Mouse (Mus musculus) forebrain, embryonic 10.5 days (tissue): ENCODE results near the gene Itga8. TPM values are rescaled to one million over a fixed set of nuclear protein-coding genes. Genes with fewer than 3 reads are reported as not detected.

Experiments
- DNase-seq: peaks from one replicate; pipeline ENCODE4 v3.0.0-alpha.2; 2017; ENCODE audit warnings: low spot score; ENCODE audit errors: extremely low spot score
- H3K27ac ChIP-seq: fragments of 300-500 bp; sonication (generic); 2 replicates; pipeline ENCODE4 v1.5.1; 2016; ENCODE audit warnings: mild to moderate bottlenecking
- H3K27me3 ChIP-seq: fragments of 300-500 bp; sonication (generic); 2 replicates; pipeline ENCODE4 v1.6.1; 2016; ENCODE audit warnings: mild to moderate bottlenecking; ENCODE audit not compliant: poor library complexity, severe bottlenecking
- H3K36me3 ChIP-seq: fragments of 300-500 bp; sonication (generic); replicated peaks from 2 replicates; pipeline ENCODE4 v1.6.1; 2016; ENCODE audit warnings: mild to moderate bottlenecking, moderate library complexity
- H3K4me1 ChIP-seq: fragments of 300-500 bp; sonication (generic); 2 replicates; pipeline ENCODE4 v1.6.1; 2016
- H3K4me3 ChIP-seq: fragments of 300-500 bp; sonication (generic); 2 replicates; pipeline ENCODE4 v1.5.1; 2016; ENCODE audit warnings: mild to moderate bottlenecking, moderate library complexity
- H3K9me3 ChIP-seq: fragments of 300-500 bp; sonication (generic); 2 replicates; pipeline ENCODE4 v1.6.1; 2016; ENCODE audit warnings: mild to moderate bottlenecking, moderate library complexity
- whole genome bisulfite sequencing: fragments of 180-500 bp; shearing (Covaris S2); methylation state at CpG from one replicate; pipeline ENCODE4 v1.1.7; 2016; 5-methylcytosine and 5-hydroxymethylcytosine counted together
- polyA plus RNA-seq: library from polyadenylated mRNA; unstranded; fragments of >200 nt; fragmentation: Nextera tagmentation; extraction: Ambion mirVana; gene quantifications from 2 replicates; pipeline ENCODE4 v1.2.1, GENCODE M21; 2016

Itga8 gene
- polyA plus RNA-seq, 1 experiment from 2014 or later: 8.2 TPM

GRCm38 (mm10) chr2:12170221-12170620, 131.5 kb downstream of the Itga8 start:
- Histone ChIP-seq H3K27ac (no peak overlapping the region), H3K4me3 (no peak overlapping the region), H3K9me3 (no peaks in the 10 kb centered on the region), H3K36me3 (no peaks in the 10 kb centered on the region; the same call in 1 of the 2 replicates), H3K4me1 (no peaks in the 10 kb centered on the region), H3K27me3 (no peaks in the 10 kb centered on the region)
- DNase-seq: no peak

GRCm38 (mm10) chr2:12160486-12160885, 141.2 kb downstream of the Itga8 start:
- no peaks in the 10 kb centered on the region for H3K4me1 ChIP-seq
- no peaks in the 10 kb centered on the region for H3K9me3 ChIP-seq
- no peaks in the 10 kb centered on the region for H3K36me3 ChIP-seq
- H3K27me3 ChIP-seq: no peaks in the 10 kb centered on the region
- H3K4me3 ChIP-seq: no peak overlapping the region
- WGBS: 83% methylated on average over 3 of the region's 3 CpGs
- no peak overlapping the region for H3K27ac ChIP-seq
- DNase-seq: no peak

- Histone ChIP-seq H3K4me3 (no peak overlapping the region), H3K9me3 (no peaks in the 10 kb centered on the region), H3K27me3 (no peaks in the 10 kb centered on the region), H3K4me1 (no peaks in the 10 kb centered on the region), H3K36me3 (no peaks in the 10 kb centered on the region), H3K27ac (no peak overlapping the region)
- 67% methylated on average over 1 of the region's 1 CpGs for WGBS
- DNase-seq: no peak
These were observed 144.7 kb downstream of the Itga8 start for GRCm38 (mm10) chr2:12157001-12157400.

GRCm38 (mm10) chr2:12156401-12156800, 145.3 kb downstream of the Itga8 start:
- 80% methylated on average over 3 of the region's 3 CpGs for WGBS
- no peak for DNase-seq
- Histone ChIP-seq H3K36me3 (no peaks in the 10 kb centered on the region), H3K27me3 (no peaks in the 10 kb centered on the region), H3K9me3 (no peaks in the 10 kb centered on the region), H3K4me1 (no peaks in the 10 kb centered on the region), H3K27ac (no peak overlapping the region), H3K4me3 (no peak overlapping the region)

GRCm38 (mm10) chr2:12154676-12155075, 147.0 kb downstream of the Itga8 start:
- Histone ChIP-seq H3K9me3 (no peaks in the 10 kb centered on the region), H3K27ac (no peak overlapping the region), H3K27me3 (no peaks in the 10 kb centered on the region), H3K4me3 (no peak overlapping the region), H3K4me1 (no peaks in the 10 kb centered on the region), H3K36me3 (no peaks in the 10 kb centered on the region)
- no peak for DNase-seq
- 91% methylated on average over 6 of the region's 6 CpGs for WGBS

GRCm38 (mm10) chr2:12153551-12153950, 148.2 kb downstream of the Itga8 start:
- no peaks in the 10 kb centered on the region for H3K9me3 ChIP-seq
- H3K36me3 ChIP-seq: no peaks in the 10 kb centered on the region
- WGBS: 91% methylated on average over 1 of the region's 1 CpGs
- H3K27ac ChIP-seq: no peak overlapping the region
- no peak overlapping the region for H3K4me3 ChIP-seq
- no peaks in the 10 kb centered on the region for H3K27me3 ChIP-seq
- no peak for DNase-seq
- H3K4me1 ChIP-seq: no peaks in the 10 kb centered on the region

GRCm38 (mm10) chr2:12147902-12148301, 153.8 kb downstream of the Itga8 start:
- Histone ChIP-seq H3K4me3 (no peak overlapping the region), H3K9me3 (no peaks in the 10 kb centered on the region), H3K36me3 (no peaks in the 10 kb centered on the region), H3K27ac (no peak overlapping the region), H3K27me3 (no peaks in the 10 kb centered on the region), H3K4me1 (no peaks in the 10 kb centered on the region)
- no peak for DNase-seq
- 76% methylated on average over 2 of the region's 2 CpGs for WGBS

GRCm38 (mm10) chr2:12146612-12147011, 155.1 kb downstream of the Itga8 start:
- no peaks in the 10 kb centered on the region for H3K36me3 ChIP-seq
- H3K27ac ChIP-seq: no peak overlapping the region
- DNase-seq: no peak
- no peak overlapping the region for H3K4me3 ChIP-seq
- no peaks in the 10 kb centered on the region for H3K4me1 ChIP-seq
- WGBS: 52% methylated on average over 2 of the region's 2 CpGs
- no peaks in the 10 kb centered on the region for H3K27me3 ChIP-seq
- H3K9me3 ChIP-seq: no peaks in the 10 kb centered on the region

- no peaks in the 10 kb centered on the region for H3K27me3 ChIP-seq
- no peaks in the 10 kb centered on the region for H3K9me3 ChIP-seq
- 88% methylated on average over 5 of the region's 5 CpGs for WGBS
- H3K4me1 ChIP-seq: no peaks in the 10 kb centered on the region
- H3K27ac ChIP-seq: no peak overlapping the region
- DNase-seq: no peak
- no peaks in the 10 kb centered on the region for H3K36me3 ChIP-seq
- no peak overlapping the region for H3K4me3 ChIP-seq
These were observed 162.9 kb downstream of the Itga8 start for GRCm38 (mm10) chr2:12138765-12139368.

GRCm38 (mm10) chr2:12126580-12126979, 175.1 kb downstream of the Itga8 start:
- H3K4me3 ChIP-seq: no peak overlapping the region
- no peak for DNase-seq
- no peaks in the 10 kb centered on the region for H3K4me1 ChIP-seq
- no peaks in the 10 kb centered on the region for H3K27me3 ChIP-seq
- H3K9me3 ChIP-seq: no peaks in the 10 kb centered on the region
- no peaks in the 10 kb centered on the region for H3K36me3 ChIP-seq
- no peak overlapping the region for H3K27ac ChIP-seq

GRCm38 (mm10) chr2:12115479-12115878, 186.2 kb downstream of the Itga8 start:
- Histone ChIP-seq H3K4me1 (no peaks in the 10 kb centered on the region), H3K36me3 (no peaks in the 10 kb centered on the region), H3K4me3 (no peak overlapping the region), H3K27ac (no peak overlapping the region), H3K9me3 (no peaks in the 10 kb centered on the region), H3K27me3 (no peaks in the 10 kb centered on the region)
- no peak for DNase-seq
- 96% methylated on average over 2 of the region's 2 CpGs for WGBS

- Histone ChIP-seq H3K4me1 (no peaks in the 10 kb centered on the region), H3K27ac (no peak overlapping the region), H3K9me3 (no peaks in the 10 kb centered on the region), H3K36me3 (no peaks in the 10 kb centered on the region), H3K27me3 (no peaks in the 10 kb centered on the region), H3K4me3 (no peak overlapping the region)
- WGBS: 86% methylated on average over 3 of the region's 3 CpGs
- DNase-seq: no peak
These were observed 192.4 kb downstream of the Itga8 start for GRCm38 (mm10) chr2:12109306-12109705.

GRCm38 (mm10) chr2:12108306-12108705, 193.4 kb downstream of the Itga8 start:
- 88% methylated on average over 2 of the region's 2 CpGs for whole genome bisulfite sequencing
- no peaks in the 10 kb centered on the region for H3K4me1 ChIP-seq
- no peaks in the 10 kb centered on the region for H3K9me3 ChIP-seq
- H3K4me3 ChIP-seq: no peak overlapping the region
- H3K27me3 ChIP-seq: no peaks in the 10 kb centered on the region
- no peaks in the 10 kb centered on the region for H3K36me3 ChIP-seq
- no peak for DNase-seq
- no peak overlapping the region for H3K27ac ChIP-seq

GRCm38 (mm10) chr2:12107265-12107664, 194.5 kb downstream of the Itga8 start:
- Histone ChIP-seq H3K4me3 (no peak overlapping the region), H3K36me3 (no peaks in the 10 kb centered on the region), H3K27ac (no peak overlapping the region), H3K4me1 (no peaks in the 10 kb centered on the region), H3K27me3 (no peaks in the 10 kb centered on the region), H3K9me3 (no peaks in the 10 kb centered on the region)
- 76% methylated on average over 2 of the region's 2 CpGs for WGBS
- no peak for DNase-seq
